Mouse (Mus musculus) brain, embryonic 14.5 days (tissue): Measurements from ENCODE around the gene Pnck.
A peak's percentile ranks its signal among the peaks of the same experiment; 100 is the strongest.

Source experiments
- CTCF ChIP-seq: fragments of 200-500 bp; IDR thresholded peaks from 2 replicates; pipeline ENCODE4 v1.5.1; 2012; ENCODE audit warnings: inconsistent platforms, mild to moderate bottlenecking, moderate library complexity, borderline replicate concordance; ENCODE audit not compliant: insufficient read depth, insufficient read length; ENCODE audit errors: extremely low read depth
- POLR2A ChIP-seq: fragments of 200-500 bp; IDR thresholded peaks from 2 replicates; pipeline ENCODE4 v1.6.1; 2012; ENCODE audit warnings: mild to moderate bottlenecking, inconsistent platforms, borderline replicate concordance; ENCODE audit not compliant: poor library complexity, insufficient read depth, insufficient read length, severe bottlenecking; ENCODE audit errors: extremely low read depth

- TF ChIP-seq POLR2A (no peak), CTCF (peak; percentile 29; the same call in 1 of the 2 replicates)
Observed at GRCm38 (mm10) chrX:73700472-73700871, 40.6 kb upstream of the Pnck start.
